Mouse (Mus musculus): ENCODE measurements around the gene Notch1. TPM values are rescaled to one million over a fixed set of nuclear protein-coding genes. Genes with fewer than 3 reads are reported as not detected.

Gene Notch1
- polyA plus RNA-seq, 1 experiment from 2014 or later = 17.3 TPM

GRCm38 (mm10) chr2:26529881-26530280 lies 13.4 kb upstream of the Notch1 start:
- Histone ChIP-seq H3K4me3 (no peak overlapping the region), H3K36me3 (no peaks in the 10 kb centered on the region), H3K9me3 (no peaks in the 10 kb centered on the region), H3K4me1 (peaks cover 33% of the 10 kb centered on the region), H3K9ac (no peak overlapping the region), H3K4me2 (no peak overlapping the region), H3K27ac (no peak overlapping the region), H3K27me3 (no peaks in the 10 kb centered on the region)
- ATAC-seq (ENCODE audit: insufficient number of reproducible peaks, insufficient read depth, low FRiP score, low TSS enrichment, low read depth) = no peak
- WGBS = 68% methylated on average over 3 of the region's 3 CpGs

- H3K36me3 ChIP-seq = no peaks in the 10 kb centered on the region
- no peaks in the 10 kb centered on the region for H3K27me3 ChIP-seq
- peaks cover 36% of the 10 kb centered on the region for H3K4me1 ChIP-seq
- H3K4me2 ChIP-seq = no peak overlapping the region
- 63% methylated on average over 4 of the region's 4 CpGs for WGBS
- ATAC-seq (ENCODE audit: insufficient number of reproducible peaks, insufficient read depth, low FRiP score, low TSS enrichment, low read depth) = no peak
- H3K4me3 ChIP-seq = no peak overlapping the region
- H3K27ac ChIP-seq = no peak overlapping the region
- H3K9me3 ChIP-seq = no peaks in the 10 kb centered on the region
- H3K9ac ChIP-seq = no peak overlapping the region
Observed at GRCm38 (mm10) chr2:26529221-26529805, 12.8 kb upstream of the Notch1 start.

GRCm38 (mm10) chr2:26526443-26527257 lies 10.2 kb upstream of the Notch1 start:
- 33% methylated on average over 11 of the region's 11 CpGs for whole genome bisulfite sequencing
- no peaks in the 10 kb centered on the region for H3K27me3 ChIP-seq
- H3K4me2 ChIP-seq = no peak overlapping the region

GRCm38 (mm10) chr2:26525355-26526018 lies 9.0 kb upstream of the Notch1 start:
- 6% methylated on average over 9 of the region's 9 CpGs for WGBS
- Histone ChIP-seq H3K9me3 (no peaks in the 10 kb centered on the region), H3K27me3 (no peaks in the 10 kb centered on the region), H3K4me3 (no peak overlapping the region), H3K4me2 (peak overlapping the region; percentile 21), H3K4me1 (peaks cover 36% of the 10 kb centered on the region), H3K27ac (peak overlapping the region; percentile 83), H3K9ac (no peak overlapping the region), H3K36me3 (no peaks in the 10 kb centered on the region)
- ATAC-seq (ENCODE audit: insufficient number of reproducible peaks, insufficient read depth, low FRiP score, low TSS enrichment, low read depth) = peak; percentile 63

More at GRCm38 (mm10) chr2:26526443-26527257, 10.2 kb upstream of the Notch1 start:
- ATAC-seq (ENCODE audit: insufficient number of reproducible peaks, insufficient read depth, low FRiP score, low TSS enrichment, low read depth) = no peak
- H3K27ac ChIP-seq = peak overlapping the region; percentile 83
- no peak overlapping the region for H3K4me3 ChIP-seq
- peaks cover 36% of the 10 kb centered on the region for H3K4me1 ChIP-seq
- no peak overlapping the region for H3K9ac ChIP-seq
- H3K9me3 ChIP-seq = no peaks in the 10 kb centered on the region
- no peaks in the 10 kb centered on the region for H3K36me3 ChIP-seq

- Histone ChIP-seq H3K27ac (no peak overlapping the region), H3K27me3 (no peaks in the 10 kb centered on the region), H3K36me3 (no peaks in the 10 kb centered on the region), H3K9me3 (no peaks in the 10 kb centered on the region), H3K9ac (no peak overlapping the region), H3K4me3 (no peak overlapping the region), H3K4me2 (no peak overlapping the region), H3K4me1 (peaks cover 27% of the 10 kb centered on the region)
- WGBS = 81% methylated on average over 4 of the region's 4 CpGs
- ATAC-seq (ENCODE audit: insufficient number of reproducible peaks, insufficient read depth, low FRiP score, low TSS enrichment, low read depth) = no peak
Observed at GRCm38 (mm10) chr2:26522327-26522726, 5.9 kb upstream of the Notch1 start.

- WGBS = 86% methylated on average over 6 of the region's 6 CpGs
- Histone ChIP-seq H3K4me1 (peaks cover 19% of the 10 kb centered on the region), H3K27me3 (no peaks in the 10 kb centered on the region), H3K36me3 (no peaks in the 10 kb centered on the region), H3K4me3 (no peak overlapping the region), H3K9ac (no peak overlapping the region), H3K27ac (no peak overlapping the region), H3K4me2 (no peak overlapping the region), H3K9me3 (no peaks in the 10 kb centered on the region)
- no peak for ATAC-seq (ENCODE audit: insufficient number of reproducible peaks, insufficient read depth, low FRiP score, low TSS enrichment, low read depth)
Observed at GRCm38 (mm10) chr2:26519753-26520152, 3.3 kb upstream of the Notch1 start.

- H3K4me2 ChIP-seq = no peak overlapping the region
- H3K9ac ChIP-seq = no peak overlapping the region
- no peak; the same call in 1 of the 2 replicates for ATAC-seq (ENCODE audit: insufficient number of reproducible peaks, insufficient read depth, low FRiP score, low TSS enrichment, low read depth)
- H3K4me3 ChIP-seq = no peak overlapping the region
- H3K4me1 ChIP-seq = peaks cover 17% of the 10 kb centered on the region
- WGBS = 62% methylated on average over 5 of the region's 5 CpGs
- H3K36me3 ChIP-seq = no peaks in the 10 kb centered on the region
- H3K27ac ChIP-seq = no peak overlapping the region
- H3K9me3 ChIP-seq = no peaks in the 10 kb centered on the region
- no peaks in the 10 kb centered on the region for H3K27me3 ChIP-seq
Observed at GRCm38 (mm10) chr2:26516987-26517386, 524 bp upstream of the Notch1 start.

- Histone ChIP-seq H3K4me1 (peaks cover 17% of the 10 kb centered on the region), H3K4me2 (no peak overlapping the region), H3K4me3 (no peak overlapping the region), H3K27ac (0 out of 2 replicates have a peak overlapping the region, but pooled peaks have one; percentile 56), H3K27me3 (no peaks in the 10 kb centered on the region), H3K9me3 (no peaks in the 10 kb centered on the region), H3K9ac (no peak overlapping the region), H3K36me3 (no peaks in the 10 kb centered on the region)
- ATAC-seq (ENCODE audit: insufficient number of reproducible peaks, insufficient read depth, low FRiP score, low TSS enrichment, low read depth) = no peak
- 88% methylated on average over 2 of the region's 2 CpGs for WGBS
Observed at GRCm38 (mm10) chr2:26515335-26515734, 1.1 kb downstream of the Notch1 start.

GRCm38 (mm10) chr2:26513105-26513745 lies 3.2 kb downstream of the Notch1 start:
- H3K4me1 ChIP-seq = peaks cover 33% of the 10 kb centered on the region
- no peak overlapping the region for H3K27ac ChIP-seq
- no peak overlapping the region for H3K9ac ChIP-seq
- H3K4me2 ChIP-seq = no peak overlapping the region
- no peaks in the 10 kb centered on the region for H3K9me3 ChIP-seq
- H3K36me3 ChIP-seq = no peaks in the 10 kb centered on the region
- ATAC-seq (ENCODE audit: insufficient number of reproducible peaks, insufficient read depth, low FRiP score, low TSS enrichment, low read depth) = no peak
- 75% methylated on average over 4 of the region's 4 CpGs for WGBS
- no peak overlapping the region for H3K4me3 ChIP-seq
- no peaks in the 10 kb centered on the region for H3K27me3 ChIP-seq

- no peak overlapping the region for H3K4me3 ChIP-seq
- 0 out of 2 replicates have a peak, but pooled peaks cover 2% of the 10 kb centered on the region for H3K27me3 ChIP-seq
- peak overlapping the region; percentile 96 for H3K27ac ChIP-seq
- H3K4me2 ChIP-seq = peak overlapping the region; percentile 44
- H3K9me3 ChIP-seq = no peaks in the 10 kb centered on the region
- WGBS = 45% methylated on average over 5 of the region's 5 CpGs
- H3K9ac ChIP-seq = no peak overlapping the region
- ATAC-seq (ENCODE audit: insufficient number of reproducible peaks, insufficient read depth, low FRiP score, low TSS enrichment, low read depth) = no peak
- peaks cover 55% of the 10 kb centered on the region for H3K4me1 ChIP-seq
- no peaks in the 10 kb centered on the region for H3K36me3 ChIP-seq
Observed at GRCm38 (mm10) chr2:26508661-26509060, 7.8 kb downstream of the Notch1 start.

GRCm38 (mm10) chr2:26507961-26508391 lies 8.5 kb downstream of the Notch1 start:
- peak overlapping the region; percentile 96 for H3K27ac ChIP-seq
- peak overlapping the region; percentile 44 for H3K4me2 ChIP-seq
- H3K9me3 ChIP-seq = no peaks in the 10 kb centered on the region
- 0 out of 2 replicates have a peak overlapping the region, but pooled peaks have one; percentile 37 for H3K9ac ChIP-seq
- no peak for ATAC-seq (ENCODE audit: insufficient number of reproducible peaks, insufficient read depth, low FRiP score, low TSS enrichment, low read depth)
- no peak overlapping the region for H3K4me3 ChIP-seq
- 0 out of 2 replicates have a peak, but pooled peaks cover 2% of the 10 kb centered on the region for H3K27me3 ChIP-seq
- peaks cover 55% of the 10 kb centered on the region for H3K4me1 ChIP-seq
- WGBS = under 1% methylated on average over 6 of the region's 6 CpGs
- no peaks in the 10 kb centered on the region for H3K36me3 ChIP-seq

Measured in embryonic facial prominence, embryonic 13.5 days (tissue).